Mouse (Mus musculus): Measurements from ENCODE around the gene Cited1. TPM values are rescaled to one million over a fixed set of nuclear protein-coding genes. Genes with fewer than 3 reads are reported as not detected.
A peak's percentile ranks its signal among the peaks of the same experiment; 100 is the strongest.

Cited1 gene
- 1.3 and 1.4 TPM in 2 replicates for polyA plus RNA-seq (2015; fragmentation: Nextera tagmentation; extraction: Ambion mirVana)

DNA sequence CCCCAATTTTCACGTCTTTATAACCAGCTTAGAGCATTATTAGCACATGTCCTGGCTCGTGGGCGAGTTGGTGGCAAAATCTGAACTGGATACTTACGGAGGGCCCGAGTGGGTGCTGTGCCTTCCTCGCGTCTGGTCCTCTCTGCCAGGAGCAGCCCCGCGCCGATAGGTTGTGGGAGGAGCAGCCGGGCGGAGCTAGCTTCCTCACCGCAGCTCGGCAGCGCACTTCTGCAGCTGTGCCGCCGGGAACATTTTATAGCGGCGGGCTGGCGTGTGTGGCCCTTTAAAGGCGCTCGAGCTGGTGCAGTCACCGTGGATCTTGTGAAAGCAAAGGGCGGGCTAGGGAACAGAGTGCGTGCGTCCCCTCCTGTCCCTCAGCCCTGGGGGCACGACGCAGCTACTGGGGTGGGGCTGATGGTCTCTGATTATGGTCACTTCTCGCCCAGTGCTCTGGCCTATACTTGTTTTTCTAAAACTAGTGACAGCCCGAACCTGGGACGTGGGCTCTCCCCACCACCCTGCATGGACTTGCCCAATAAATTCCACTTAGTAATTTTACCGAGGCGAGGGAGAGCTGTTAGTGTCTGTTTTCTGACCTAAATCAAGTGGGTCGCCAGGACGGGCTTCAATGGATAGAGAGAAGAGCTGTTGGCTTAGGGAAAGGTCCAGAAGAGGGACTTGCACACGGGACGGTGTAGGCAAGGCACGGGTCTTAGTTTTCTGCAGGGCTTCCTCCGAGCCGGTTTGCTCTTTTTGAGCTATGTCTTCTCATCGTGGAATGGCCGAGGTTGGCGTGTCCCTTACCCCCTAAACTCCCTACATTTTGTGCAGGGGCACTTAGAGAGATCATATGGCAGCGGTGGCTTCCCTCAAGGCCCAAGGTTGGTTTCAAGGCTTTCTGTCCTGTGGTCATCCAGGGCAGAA lies at the start of gene Cited1:
TSS of gene Cited1 (minus strand) at position 245 of the 924 bp plus-strand sequence.
- peak; percentile 60 for DNase-seq (ENCODE audit: low spot score)

DNA sequence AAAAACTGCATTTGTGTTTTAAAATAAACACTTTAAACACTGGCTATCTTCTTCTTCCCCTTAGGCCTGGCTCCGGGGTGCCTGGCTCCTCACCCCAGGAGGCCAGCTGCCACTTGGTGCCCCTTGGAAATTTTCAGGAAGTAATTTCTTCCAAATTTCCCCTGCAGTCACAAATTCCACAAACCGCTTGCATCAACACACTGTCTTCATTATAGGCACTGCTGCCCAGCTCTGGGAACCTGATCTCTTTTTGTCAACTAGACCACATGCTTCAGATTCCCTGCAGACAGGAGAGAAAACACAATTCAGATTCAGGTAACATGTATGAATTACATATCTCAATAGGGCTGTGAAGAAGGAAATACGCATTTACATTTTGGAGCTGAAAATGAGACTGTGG lies 32.9 kb upstream of the Cited1 start:
- no peak for DNase-seq (ENCODE audit: low spot score)

DNA sequence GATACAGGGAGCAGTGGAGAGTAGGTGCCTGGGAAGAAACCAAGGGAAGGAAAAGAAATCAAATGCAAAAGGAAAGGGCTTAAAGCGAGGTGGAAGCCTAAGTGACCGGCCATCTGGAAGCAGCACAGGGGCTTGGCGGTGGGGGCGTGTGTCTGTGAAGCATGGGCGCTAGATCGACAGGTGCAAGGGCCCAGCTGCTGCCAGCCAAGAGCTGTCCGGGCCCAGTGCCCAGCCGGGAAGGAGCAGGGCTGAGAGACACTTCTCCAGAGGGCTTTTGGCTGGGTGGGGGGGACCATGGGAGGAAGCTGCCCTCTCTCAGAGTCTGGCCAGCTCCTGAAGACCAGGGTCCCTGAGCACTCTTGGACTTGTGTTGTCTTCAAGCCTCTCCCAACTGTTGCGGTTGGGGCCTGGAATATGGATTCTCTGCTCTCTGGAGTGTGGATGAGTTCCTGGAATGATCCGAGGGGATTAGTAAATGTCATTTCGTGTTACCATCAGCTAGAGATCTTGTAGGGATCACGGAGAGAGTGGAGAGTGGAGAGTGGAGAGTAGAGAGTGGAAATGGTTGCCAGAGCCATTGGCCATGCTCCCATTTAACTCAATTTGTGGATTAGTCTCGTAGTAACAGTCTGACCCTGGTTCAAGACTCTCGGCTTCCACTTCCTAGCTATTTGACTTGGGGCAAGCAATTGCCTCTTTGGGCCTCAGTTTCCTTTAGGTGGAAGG lies 10.8 kb upstream of the Cited1 start:
- no peak for DNase-seq (ENCODE audit: low spot score)

DNA sequence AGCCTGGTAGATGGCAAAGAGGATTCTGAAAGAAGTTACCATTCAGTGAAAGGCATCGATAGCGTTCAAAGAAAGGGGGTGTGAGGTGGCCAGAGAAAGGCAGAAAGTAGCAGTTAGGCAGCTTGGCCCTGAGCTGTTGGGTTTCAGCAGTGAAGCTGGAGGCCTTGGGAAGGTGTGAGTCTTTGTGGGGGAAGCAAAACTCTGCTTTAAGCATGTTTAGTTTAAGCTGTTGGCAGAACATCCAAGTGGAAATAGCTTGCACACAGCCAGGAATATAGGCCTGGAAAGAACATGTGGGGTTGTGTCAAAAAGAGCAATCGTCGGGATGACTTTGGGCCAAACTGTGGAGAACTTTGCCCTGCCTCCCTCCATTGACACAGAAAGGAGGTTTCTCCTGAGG lies 7.8 kb upstream of the Cited1 start:
- no peak for DNase-seq (ENCODE audit: low spot score)

DNA sequence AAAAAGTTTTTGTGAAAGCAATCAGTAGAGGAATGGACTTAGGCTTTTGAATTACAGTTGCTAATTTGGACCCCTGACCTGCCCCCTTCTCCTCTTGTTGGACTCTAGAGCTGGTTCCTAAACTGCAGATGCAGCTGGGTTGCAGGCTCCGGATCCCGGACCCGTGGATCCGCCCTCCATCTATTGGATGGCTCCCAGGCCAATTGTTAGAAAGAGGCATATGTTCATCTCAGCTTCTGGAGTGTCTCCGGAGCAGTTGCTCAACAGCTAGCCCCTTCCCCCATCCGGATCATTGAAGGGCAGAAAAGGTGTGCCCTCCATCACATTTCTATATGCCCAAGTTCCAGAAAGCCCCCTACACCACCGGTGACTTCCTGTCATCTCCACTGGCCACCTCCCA lies 1.9 kb upstream of the Cited1 start:
- no peak for DNase-seq (ENCODE audit: low spot score)

DNA sequence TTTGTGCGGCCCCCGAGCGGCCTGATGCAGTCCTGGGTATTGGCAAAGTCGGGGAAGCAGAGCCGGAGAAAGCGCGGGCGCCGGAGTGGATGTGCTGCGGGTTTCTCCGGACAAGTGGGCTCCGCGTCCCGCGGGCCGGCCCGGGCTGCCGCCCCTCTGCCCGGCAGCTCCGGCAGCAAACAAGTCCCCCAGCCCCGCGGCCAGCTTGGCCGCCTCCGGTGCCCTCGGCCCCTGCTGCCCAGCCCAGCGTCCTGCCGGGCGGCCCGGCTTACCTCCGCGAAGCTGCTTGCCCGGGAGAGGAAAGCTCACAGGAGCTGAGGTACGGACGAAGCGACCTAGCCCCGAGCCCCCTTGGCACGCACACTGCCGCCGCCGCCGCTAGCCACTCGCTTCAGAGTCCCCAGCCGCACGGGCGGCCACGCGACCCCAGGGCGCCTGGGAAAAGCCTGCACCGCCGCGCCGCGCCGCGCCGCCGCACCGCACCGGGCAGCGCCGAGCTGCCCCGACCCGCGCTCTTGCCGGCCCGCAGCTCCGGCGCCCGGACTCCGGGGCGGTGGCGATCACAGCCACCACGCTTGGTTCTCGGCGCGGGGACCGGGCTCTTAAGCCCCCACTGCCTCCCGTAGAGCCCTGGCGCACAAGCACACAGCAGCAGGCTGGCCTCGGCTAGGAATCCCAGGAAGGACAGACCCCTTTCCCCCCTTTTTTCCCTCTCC lies 602 bp downstream of the Cited1 start:
- peak; percentile 5 for DNase-seq (ENCODE audit: low spot score)

DNA sequence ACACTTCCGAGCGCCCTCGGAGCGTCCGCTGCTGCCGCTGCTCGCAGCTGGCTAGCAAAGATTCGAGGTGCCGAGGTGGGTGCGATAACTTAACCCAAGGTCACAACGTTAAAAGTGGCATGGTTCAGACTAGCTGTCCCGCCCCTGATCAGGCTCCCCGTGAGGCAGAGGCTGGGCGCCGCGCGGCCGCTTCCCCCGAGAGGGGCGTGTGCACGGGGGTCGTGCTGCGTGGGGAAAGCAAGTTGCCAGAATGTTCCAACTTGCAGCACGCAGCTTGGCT lies 1.1 kb downstream of the Cited1 start:
- DNase-seq (ENCODE audit: low spot score) = no peak

DNA sequence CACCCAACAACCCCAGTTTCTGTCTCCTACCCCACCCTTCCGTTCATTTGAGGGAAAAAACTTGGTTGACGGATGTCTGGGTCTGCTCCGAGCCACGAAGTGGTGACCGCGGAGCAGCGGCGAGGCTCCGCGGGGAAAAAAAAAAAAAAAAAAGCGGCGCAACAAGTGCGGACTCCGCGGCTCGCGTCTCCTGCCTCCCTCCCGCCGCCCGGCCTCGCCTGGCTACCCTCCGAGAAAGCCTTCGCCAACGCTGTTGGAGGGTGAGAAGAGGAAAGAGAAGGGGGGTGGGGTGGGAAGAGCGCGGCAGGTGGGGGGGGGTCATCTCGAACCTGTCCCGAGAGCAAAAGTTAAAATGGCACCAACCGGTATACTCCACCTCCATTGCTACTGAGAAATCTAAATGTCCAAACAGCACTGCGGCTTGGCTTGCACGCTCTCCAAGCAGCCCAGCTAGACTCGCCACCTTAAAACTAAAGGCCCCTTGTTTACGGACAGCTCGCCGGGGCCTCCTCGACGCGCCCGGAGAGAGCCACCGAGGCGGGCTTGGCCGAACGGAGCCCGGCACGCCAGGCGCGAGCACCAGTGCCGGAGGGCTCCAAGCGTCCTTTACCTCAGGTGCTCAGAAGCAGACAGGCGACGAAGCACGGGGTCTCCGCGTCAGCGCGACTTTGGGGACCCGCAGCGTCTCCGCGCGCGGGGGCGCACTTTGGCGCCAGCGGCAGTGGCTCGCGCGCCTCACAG lies 1.7 kb downstream of the Cited1 start:
- DNase-seq (ENCODE audit: low spot score) = peak; percentile 4

DNA sequence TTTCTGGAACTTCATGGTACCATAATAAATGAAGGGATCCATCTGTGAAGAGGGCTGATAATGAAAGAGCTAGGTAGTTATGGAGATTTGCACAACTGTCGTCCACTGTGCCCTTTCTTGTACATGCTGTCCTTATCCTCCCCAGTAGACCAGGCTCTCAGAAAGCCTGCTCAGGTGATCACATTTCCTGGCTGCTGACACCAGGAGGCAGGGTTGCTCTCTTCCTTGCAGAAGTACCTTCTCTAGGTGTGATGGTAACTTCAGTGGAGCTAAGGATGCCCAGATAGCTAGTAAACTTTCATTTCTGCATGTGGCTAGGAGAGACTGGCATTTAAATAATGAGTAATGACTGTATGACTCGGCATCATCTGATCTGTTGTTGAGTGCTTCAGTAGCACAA lies 7.6 kb downstream of the Cited1 start:
- no peak for DNase-seq (ENCODE audit: low spot score)

DNA sequence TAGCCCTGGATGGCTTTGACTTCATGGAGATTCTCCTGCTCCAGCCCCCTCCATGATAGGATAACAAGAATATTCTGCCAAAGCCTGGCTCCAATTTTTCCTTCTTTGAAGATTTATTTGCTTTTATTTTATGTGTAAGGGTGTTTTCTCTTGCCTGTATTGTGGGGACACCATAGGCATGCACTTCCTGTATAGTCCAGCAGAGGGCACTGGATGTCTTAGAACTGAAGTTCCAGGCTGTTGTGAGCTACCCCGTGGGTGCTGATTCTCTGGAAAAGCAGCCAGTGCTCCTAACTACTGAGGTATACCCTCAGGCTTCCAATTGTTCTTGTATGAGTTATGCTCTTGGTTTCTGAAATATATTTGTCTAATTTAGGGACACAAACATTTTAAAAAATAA lies 32.9 kb downstream of the Cited1 start:
- peak; percentile 52 for DNase-seq (ENCODE audit: low spot score)

DNA sequence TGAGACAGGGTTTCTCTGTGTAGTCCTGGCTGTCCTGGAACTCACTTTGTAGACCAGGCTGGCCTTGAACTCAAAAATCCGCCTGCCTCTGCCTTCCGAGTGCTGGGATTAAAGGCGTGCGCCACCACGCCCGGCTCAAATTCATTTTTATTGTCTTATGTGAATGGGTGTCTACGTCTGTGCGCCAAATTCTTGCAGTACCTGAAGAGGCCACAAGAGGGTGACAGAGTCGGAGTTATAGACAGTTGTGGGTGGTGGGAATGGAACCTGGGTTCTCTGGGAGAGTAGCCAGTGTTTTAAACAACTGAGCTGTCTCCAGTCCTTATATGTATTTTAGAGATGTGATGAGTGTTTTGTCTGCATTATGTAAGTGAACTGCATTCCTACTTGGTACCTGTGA lies 36.6 kb downstream of the Cited1 start:
- DNase-seq (ENCODE audit: low spot score) = peak; percentile 45

Small RNA genes lying within 50 kb of the gene (microRNA-seq; reads per million reads assigned to microRNA genes)
- gene Gm26318 (ENCODE audit: borderline number of aligned reads) = not detected

Other genes starting within 250 kb of the Cited1 start
- gene Rtl5, start 180.9 kb downstream of the Cited1 start, polyA plus RNA-seq (2015; fragmentation: Nextera tagmentation; extraction: Ambion mirVana) = 0.13 and 0.18 TPM in 2 replicates
- gene Pin4, start 132.7 kb downstream of the Cited1 start, polyA plus RNA-seq (2015; fragmentation: Nextera tagmentation; extraction: Ambion mirVana) = 68.0 and 70.3 TPM in 2 replicates
- 10.4 and 11.3 TPM in 2 replicates for gene Ercc6l, start 95.1 kb downstream of the Cited1 start, polyA plus RNA-seq (2015; fragmentation: Nextera tagmentation; extraction: Ambion mirVana)
- 978 and 998 TPM in 2 replicates for gene Rps4x, start 62.8 kb downstream of the Cited1 start, polyA plus RNA-seq (2015; fragmentation: Nextera tagmentation; extraction: Ambion mirVana)

All from thymus, postnatal 0 days (tissue).